Mouse (Mus musculus): ENCODE results near the gene Ipo7. TPM values are rescaled to one million over a fixed set of nuclear protein-coding genes. Genes with fewer than 3 reads are reported as not detected.
"Not testable (repeated sequence)": the region's sequence is repeated elsewhere in the genome, so short reads cannot be mapped to it uniquely, and the experiment has no call there.

Gene Ipo7
- total RNA-seq (2021) (10 to 100 TPM; 79.8 to 84.7 TPM), polyA plus RNA-seq (2012; rRNA removed) (27.6 and 34.9 TPM in 2 replicates)
- long read RNA-seq, full-length matches to known transcripts, result 4 of 10 reads
- long read RNA-seq, partial matches to known transcripts, result 6 of 10 reads
- long read RNA-seq, other reads (novel, unspliced or antisense), result 0 of 10 reads

GRCm38 (mm10) chr7:110018117-110018630 lies at the start of gene Ipo7:
Gene Ipo7 (plus strand): TSS chr7:110018274.
- peak; percentile 96 for DNase-seq

GRCm38 (mm10) chr7:109968924-109969450 lies 49.1 kb upstream of the Ipo7 start:
- DNase-seq, result no peak

- DNase-seq, result no peak
Measured at GRCm38 (mm10) chr7:109969542-109969941, 48.5 kb upstream of the Ipo7 start.

- no peak for DNase-seq
Measured at GRCm38 (mm10) chr7:109975966-109976715, 41.9 kb upstream of the Ipo7 start.

GRCm38 (mm10) chr7:109977131-109977530 lies 40.9 kb upstream of the Ipo7 start:
- not testable (repeated sequence) for DNase-seq

GRCm38 (mm10) chr7:109984608-109985007 lies 33.5 kb upstream of the Ipo7 start:
- DNase-seq, result not testable (repeated sequence)

GRCm38 (mm10) chr7:109985661-109986132 lies 32.4 kb upstream of the Ipo7 start:
- DNase-seq, result no peak

- peak; percentile 100 for DNase-seq
Measured at GRCm38 (mm10) chr7:109986133-109986669, 31.9 kb upstream of the Ipo7 start.

- peak; percentile 33 for DNase-seq
Measured at GRCm38 (mm10) chr7:109986775-109987174, 31.3 kb upstream of the Ipo7 start, which contains the start of gene Tmem41b. Gene Tmem41b (minus strand): TSS chr7:109986929.

- DNase-seq, result no peak
Measured at GRCm38 (mm10) chr7:109991286-109991685, 26.8 kb upstream of the Ipo7 start.

GRCm38 (mm10) chr7:109993157-109993959 lies 24.7 kb upstream of the Ipo7 start:
- peak; percentile 85 for DNase-seq

GRCm38 (mm10) chr7:109998388-109998787 lies 19.7 kb upstream of the Ipo7 start:
- DNase-seq, result no peak

- DNase-seq, result no peak
Measured at GRCm38 (mm10) chr7:110002092-110002491, 16.0 kb upstream of the Ipo7 start.

- DNase-seq, result peak; percentile 91
Measured at GRCm38 (mm10) chr7:110002968-110003367, 15.1 kb upstream of the Ipo7 start.

GRCm38 (mm10) chr7:110005976-110006375 lies 12.1 kb upstream of the Ipo7 start:
- no peak for DNase-seq

GRCm38 (mm10) chr7:110006471-110007195 lies 11.4 kb upstream of the Ipo7 start:
- DNase-seq, result no peak

- DNase-seq, result no peak
Measured at GRCm38 (mm10) chr7:110008513-110008912, 9.6 kb upstream of the Ipo7 start.

GRCm38 (mm10) chr7:110009084-110009483 lies 9.0 kb upstream of the Ipo7 start:
- peak; percentile 40 for DNase-seq

GRCm38 (mm10) chr7:110011417-110011816 lies 6.7 kb upstream of the Ipo7 start:
- DNase-seq, result no peak

GRCm38 (mm10) chr7:110014272-110014671 lies 3.8 kb upstream of the Ipo7 start:
- DNase-seq, result no peak
